Mouse (Mus musculus) limb, embryonic 14.5 days (tissue): ENCODE measurements at regions not wholly inside any gene's neighbourhood (a gene's known extent, or its start where the extent isn't known, plus 50 kb on each side); places are given as distances from the start of the nearest gene placed in this dataset.
A peak's percentile ranks its signal among the peaks of the same experiment; 100 is the strongest.

Source experiments
- ATAC-seq: fragments of 200-750 bp; cut with Nextera tagmentation; 2 replicates; pipeline ENCODE4 v1.8.0; 2017; ENCODE audit warnings: low read depth, moderate number of reproducible peaks, moderate TSS enrichment; ENCODE audit not compliant: low FRiP score
- DNase-seq: peaks from one replicate; pipeline ENCODE4 v3.0.0-alpha.2; 2015; ENCODE audit warnings: low spot score
- H3K27ac ChIP-seq: fragments of 300-500 bp; sonication (generic); replicated peaks from 2 replicates; pipeline ENCODE4 v1.5.1; 2014; ENCODE audit warnings: low read depth, mild to moderate bottlenecking, low read length, moderate library complexity, mixed read lengths
- H3K27me3 ChIP-seq: fragments of 300-500 bp; sonication (generic); 2 replicates; pipeline ENCODE4 v1.6.1; 2014; ENCODE audit warnings: low read length, mixed read lengths; ENCODE audit not compliant: control insufficient read depth, insufficient read depth
- H3K36me3 ChIP-seq: fragments of 300-500 bp; sonication (generic); 2 replicates; pipeline ENCODE4 v1.6.1; 2014; ENCODE audit warnings: mild to moderate bottlenecking, low read length, moderate library complexity, mixed read lengths; ENCODE audit not compliant: control insufficient read depth, insufficient read depth
- H3K4me1 ChIP-seq: fragments of 300-500 bp; sonication (generic); 2 replicates; pipeline ENCODE4 v1.6.1; 2014; ENCODE audit warnings: antibody characterized with exemption, low read length, mixed read lengths; ENCODE audit not compliant: control insufficient read depth, insufficient read depth
- H3K4me2 ChIP-seq: fragments of 300-500 bp; sonication (generic); replicated peaks from 2 replicates; pipeline ENCODE4 v1.6.1; 2014; ENCODE audit warnings: low read depth, mild to moderate bottlenecking, low read length, moderate library complexity; ENCODE audit not compliant: severe bottlenecking
- H3K4me3 ChIP-seq: fragments of 300-500 bp; sonication (generic); replicated peaks from 2 replicates; pipeline ENCODE4 v1.5.1; 2014; ENCODE audit warnings: low read length
- H3K9ac ChIP-seq: fragments of 300-500 bp; sonication (generic); 2 replicates; pipeline ENCODE4 v1.6.1; 2014; ENCODE audit warnings: mild to moderate bottlenecking, low read depth, low read length, moderate library complexity; ENCODE audit not compliant: severe bottlenecking
- H3K9me3 ChIP-seq: fragments of 300-500 bp; sonication (generic); 2 replicates; pipeline ENCODE4 v1.6.1; 2016; ENCODE audit warnings: low read length; ENCODE audit not compliant: control insufficient read depth
- POLR2A ChIP-seq: fragments of 200-500 bp; IDR thresholded peaks from 2 replicates; pipeline ENCODE4 v1.8.0; 2012; ENCODE audit warnings: inconsistent platforms, mild to moderate bottlenecking, moderate library complexity, borderline replicate concordance; ENCODE audit not compliant: insufficient read depth, insufficient read length; ENCODE audit errors: extremely low read depth
- WGBS: fragments of 180-500 bp; shearing (Covaris S2); extraction: QIAGEN DNeasy Blood & Tissue Kit; methylation state at CpG from one replicate; pipeline ENCODE4 v1.1.7; 2014; 5-methylcytosine and 5-hydroxymethylcytosine counted together

DNA sequence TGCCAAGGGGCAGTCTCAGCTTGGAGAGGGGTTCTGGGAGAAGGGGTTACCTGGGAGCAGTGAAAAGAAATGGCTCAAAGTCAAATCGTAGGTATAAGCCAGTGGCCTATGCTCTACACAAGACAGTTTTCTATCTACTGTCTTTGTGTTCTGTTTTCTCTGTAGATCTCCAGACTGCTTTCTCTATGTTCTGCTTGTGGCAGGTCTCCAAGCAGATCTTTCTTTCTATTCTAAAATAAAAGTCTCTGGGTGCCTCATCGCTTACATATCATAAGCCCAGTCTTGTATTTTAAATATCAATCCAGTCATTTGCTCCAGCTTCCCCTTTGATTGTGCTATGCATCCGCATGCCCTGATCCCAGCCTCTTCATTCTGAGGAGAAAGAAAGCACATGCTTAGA is 69.9 kb upstream of the Tyrp1 start:
- Histone ChIP-seq H3K4me2 (no peak overlapping the region), H3K4me1 (no peaks in the 10 kb centered on the region), H3K9me3 (no peaks in the 10 kb centered on the region), H3K27ac (no peak overlapping the region), H3K36me3 (no peaks in the 10 kb centered on the region), H3K27me3 (no peaks in the 10 kb centered on the region), H3K4me3 (no peak overlapping the region), H3K9ac (no peak overlapping the region)
- TF ChIP-seq POLR2A, result no peak
- DNase-seq (no peak), ATAC-seq (no peak)
- 80% methylated on average over 3 of the region's 3 CpGs for WGBS

GRCm38 (mm10) chr4:80765781-80766180 is 68.1 kb upstream of the Tyrp1 start:
- ATAC-seq (peak; percentile 68; the same call in 1 of the 2 replicates), DNase-seq (peak; percentile 89)
- no peaks in the 10 kb centered on the region for H3K36me3 ChIP-seq
- TF ChIP-seq POLR2A, result no peak
- no peaks in the 10 kb centered on the region for H3K9me3 ChIP-seq
- no peaks in the 10 kb centered on the region for H3K4me1 ChIP-seq
- no peak overlapping the region for H3K4me3 ChIP-seq
- no peak overlapping the region for H3K9ac ChIP-seq
- H3K27me3 ChIP-seq, result no peaks in the 10 kb centered on the region
- no peak overlapping the region for H3K4me2 ChIP-seq
- no peak overlapping the region for H3K27ac ChIP-seq
- 33% methylated on average over 4 of the region's 4 CpGs for WGBS

GRCm38 (mm10) chr4:80767447-80767846 is 66.5 kb upstream of the Tyrp1 start:
- H3K9ac ChIP-seq, result no peak overlapping the region
- no peak for DNase-seq
- ATAC-seq, result no peak
- no peaks in the 10 kb centered on the region for H3K36me3 ChIP-seq
- H3K4me1 ChIP-seq, result no peaks in the 10 kb centered on the region
- no peaks in the 10 kb centered on the region for H3K9me3 ChIP-seq
- H3K27me3 ChIP-seq, result no peaks in the 10 kb centered on the region
- no peak overlapping the region for H3K27ac ChIP-seq
- no peak overlapping the region for H3K4me3 ChIP-seq
- 63% methylated on average over 5 of the region's 5 CpGs for WGBS
- H3K4me2 ChIP-seq, result no peak overlapping the region
- no peak for TF ChIP-seq POLR2A
